Mouse (Mus musculus): Measurements from ENCODE around the gene Gripap1.

- TF ChIP-seq CTCF (IDR thresholded peaks at IDR 0.05; ENCODE audit: extremely low read depth, insufficient read depth, insufficient read length, insufficient replicate concordance): no peak
- peak; percentile 51 for TF ChIP-seq POLR2A (IDR thresholded peaks at IDR 0.05; ENCODE audit: low read depth, low read length)
These were observed 27.2 kb upstream of the Gripap1 start, which contains the start of gene Tfe3 for GRCm38 (mm10) chrX:7762137-7762920.

Measured in spleen, adult 2 months (tissue).